Mouse (Mus musculus): Measurements from ENCODE around the gene A830031A19Rik. TPM values are rescaled to one million over a fixed set of nuclear protein-coding genes. Genes with fewer than 3 reads are reported as not detected.

Gene A830031A19Rik
- 0.40 TPM in 1 of 2 replicates, not detected in the other for polyA plus RNA-seq (2014; fragmentation: Nextera tagmentation; extraction: Ambion mirVana)

GRCm38 (mm10) chr11:24074634-24075104 is at the start of gene A830031A19Rik:
Gene A830031A19Rik, minus strand, starts transcription at chr11:24075054.
- H3K4me1 ChIP-seq (ENCODE audit: control insufficient read depth, insufficient read depth, low read length): peaks cover 16% of the 10 kb centered on the region; the same call in 1 of the 2 replicates

DNA sequence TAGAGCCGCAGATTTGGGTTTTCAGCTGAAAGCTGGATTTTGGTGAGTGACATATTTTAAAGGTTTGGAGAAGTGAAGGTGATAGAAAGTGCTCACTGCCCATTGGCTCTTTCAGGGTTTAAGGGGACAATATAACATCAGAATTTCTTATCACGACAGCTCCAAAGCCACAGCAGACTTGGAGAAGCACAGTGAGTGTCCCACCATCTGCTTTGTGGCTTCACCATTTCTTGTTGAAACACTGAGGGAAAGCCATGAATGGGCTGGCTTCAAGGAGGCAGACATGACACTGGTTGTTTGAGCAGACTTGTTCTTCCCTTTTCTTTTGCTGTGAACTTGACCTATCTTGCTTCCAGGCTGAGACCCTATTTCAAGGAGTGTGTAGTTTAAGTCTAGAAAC is 49.1 kb upstream of the A830031A19Rik start:
- WGBS: 92% methylated on average over 2 of the region's 2 CpGs
- H3K9ac ChIP-seq (replicated peaks; ENCODE audit: low read length): no peak overlapping the region
- H3K9me3 ChIP-seq (ENCODE audit: control insufficient read depth, low read length): no peaks in the 10 kb centered on the region
- 0 out of 2 replicates have a peak, but pooled peaks cover 7% of the 10 kb centered on the region for H3K4me1 ChIP-seq (ENCODE audit: control insufficient read depth, insufficient read depth, low read length)
- DNase-seq (no peak), ATAC-seq (ENCODE audit: low FRiP score, low TSS enrichment) (no peak)
- no peaks in the 10 kb centered on the region for H3K36me3 ChIP-seq (ENCODE audit: control insufficient read depth, insufficient read depth, low read length)
- H3K4me3 ChIP-seq (replicated peaks; ENCODE audit: low read depth, low read length): no peak overlapping the region
- no peak overlapping the region for H3K27ac ChIP-seq (replicated peaks; ENCODE audit: low read depth, low read length)
- H3K4me2 ChIP-seq (ENCODE audit: low read length): no peak overlapping the region
- H3K27me3 ChIP-seq (ENCODE audit: control insufficient read depth, insufficient read depth, low read length): no peaks in the 10 kb centered on the region

More at GRCm38 (mm10) chr11:24074634-24075104, at the start of gene A830031A19Rik:
- no peaks in the 10 kb centered on the region for H3K27me3 ChIP-seq (ENCODE audit: control insufficient read depth, insufficient read depth, low read length)
- no peak for ATAC-seq (ENCODE audit: low FRiP score, low TSS enrichment)
- H3K27ac ChIP-seq (replicated peaks; ENCODE audit: low read depth, low read length): peak within 1 kb of the TSS; percentile 96
- H3K9ac ChIP-seq (replicated peaks; ENCODE audit: low read length): peak within 1 kb of the TSS; percentile 90
- DNase-seq: no peak
- no peaks in the 10 kb centered on the region for H3K36me3 ChIP-seq (ENCODE audit: control insufficient read depth, insufficient read depth, low read length)
- H3K4me3 ChIP-seq (replicated peaks; ENCODE audit: low read depth, low read length): peak within 1 kb of the TSS; percentile 67
- WGBS: under 1% methylated on average over 11 of the region's 11 CpGs
- H3K9me3 ChIP-seq (ENCODE audit: control insufficient read depth, low read length): no peaks in the 10 kb centered on the region
- H3K4me2 ChIP-seq (ENCODE audit: low read length): peak within 1 kb of the TSS; percentile 99

DNA sequence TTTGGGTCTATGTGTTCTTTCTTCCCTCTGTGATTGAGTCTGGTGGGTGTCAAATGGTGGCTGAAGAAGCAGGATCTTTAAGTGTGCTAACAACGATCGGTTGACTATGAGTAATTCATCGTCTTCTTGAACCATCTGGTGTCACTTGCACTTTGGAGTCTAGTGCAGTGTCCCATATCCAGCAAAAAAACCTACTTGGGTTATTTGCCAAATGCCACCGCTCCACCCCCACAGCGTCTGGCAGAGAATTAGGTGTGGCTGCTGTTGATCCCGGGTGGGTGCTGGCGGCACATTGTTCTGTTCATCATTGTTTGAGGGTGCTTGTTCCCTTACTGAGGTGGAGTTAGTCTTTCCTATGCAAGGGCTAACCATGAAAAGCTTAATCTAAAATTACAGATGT is 48.0 kb upstream of the A830031A19Rik start:
- Histone ChIP-seq H3K4me3 (replicated peaks; ENCODE audit: low read depth, low read length) (no peak overlapping the region), H3K4me1 (ENCODE audit: control insufficient read depth, insufficient read depth, low read length) (0 out of 2 replicates have a peak, but pooled peaks cover 11% of the 10 kb centered on the region), H3K27ac (replicated peaks; ENCODE audit: low read depth, low read length) (no peak overlapping the region), H3K27me3 (ENCODE audit: control insufficient read depth, insufficient read depth, low read length) (no peaks in the 10 kb centered on the region), H3K36me3 (ENCODE audit: control insufficient read depth, insufficient read depth, low read length) (no peaks in the 10 kb centered on the region), H3K4me2 (ENCODE audit: low read length) (no peak overlapping the region), H3K9ac (replicated peaks; ENCODE audit: low read length) (no peak overlapping the region), H3K9me3 (ENCODE audit: control insufficient read depth, low read length) (no peaks in the 10 kb centered on the region)
- DNase-seq (no peak), ATAC-seq (ENCODE audit: low FRiP score, low TSS enrichment) (no peak)
- 90% methylated on average over 7 of the region's 7 CpGs for WGBS

DNA sequence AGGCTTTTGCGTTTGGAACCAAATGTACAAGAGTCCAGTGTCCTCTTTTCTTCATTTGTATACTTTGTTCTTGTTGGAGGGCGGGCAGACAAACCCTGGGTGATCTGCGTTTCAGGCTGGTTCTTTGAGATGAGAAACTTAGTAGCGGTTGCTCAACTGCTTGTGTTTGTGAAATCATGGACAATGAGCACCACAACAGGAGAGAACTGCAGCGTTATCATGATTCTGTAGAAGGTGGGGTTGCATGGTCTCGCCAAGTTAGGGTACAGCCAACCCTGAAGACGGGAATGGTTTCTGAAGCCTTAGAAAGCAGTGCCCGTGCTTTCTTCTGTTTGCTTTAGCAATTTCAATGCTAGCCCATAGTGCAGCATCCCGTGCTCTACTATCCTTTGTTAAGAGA is 46.3 kb upstream of the A830031A19Rik start:
- H3K27me3 ChIP-seq (ENCODE audit: control insufficient read depth, insufficient read depth, low read length): no peaks in the 10 kb centered on the region
- DNase-seq: no peak
- no peak overlapping the region for H3K9ac ChIP-seq (replicated peaks; ENCODE audit: low read length)
- H3K36me3 ChIP-seq (ENCODE audit: control insufficient read depth, insufficient read depth, low read length): no peaks in the 10 kb centered on the region
- H3K9me3 ChIP-seq (ENCODE audit: control insufficient read depth, low read length): no peaks in the 10 kb centered on the region
- no peak overlapping the region for H3K4me3 ChIP-seq (replicated peaks; ENCODE audit: low read depth, low read length)
- H3K27ac ChIP-seq (replicated peaks; ENCODE audit: low read depth, low read length): no peak overlapping the region
- H3K4me2 ChIP-seq (ENCODE audit: low read length): no peak overlapping the region
- no peak for ATAC-seq (ENCODE audit: low FRiP score, low TSS enrichment)
- WGBS: 75% methylated on average over 9 of the region's 9 CpGs
- H3K4me1 ChIP-seq (ENCODE audit: control insufficient read depth, insufficient read depth, low read length): 0 out of 2 replicates have a peak, but pooled peaks cover 4% of the 10 kb centered on the region

DNA sequence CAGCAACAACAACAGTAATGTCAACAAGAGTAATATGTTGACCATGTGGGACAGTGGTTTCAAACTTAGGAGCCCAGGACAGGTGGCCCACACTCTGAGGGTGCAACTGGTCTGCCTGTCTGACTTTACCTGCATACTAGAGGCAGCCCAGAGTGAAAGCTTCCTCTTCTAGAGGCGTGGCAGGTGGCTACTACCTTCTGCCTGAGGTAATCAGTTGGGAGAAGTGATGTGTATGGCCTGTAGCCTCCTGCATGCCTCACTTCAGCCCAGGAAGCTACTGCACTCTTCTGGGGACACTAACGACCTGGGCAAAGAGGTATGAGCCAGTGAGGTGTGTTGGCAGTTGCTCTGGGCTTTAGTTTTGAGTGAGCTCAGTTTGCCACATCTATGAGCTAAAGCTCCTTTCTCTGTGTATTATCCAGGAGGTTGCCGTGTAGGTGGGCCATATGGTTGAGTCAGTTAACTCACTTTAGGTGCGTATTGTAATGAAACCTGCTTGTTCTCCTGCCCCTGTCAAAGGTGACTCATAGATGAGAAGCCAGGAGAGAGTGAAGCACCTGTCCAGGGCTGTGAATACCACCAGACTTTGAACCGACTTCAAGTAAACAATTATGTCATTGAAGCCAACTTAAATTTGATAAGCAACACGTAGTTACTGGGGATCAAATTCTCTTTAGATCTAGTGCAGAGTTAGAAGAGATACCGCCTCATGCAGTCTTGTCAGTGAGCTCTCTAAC is 41.9 kb upstream of the A830031A19Rik start:
- Histone ChIP-seq H3K4me2 (ENCODE audit: low read length) (no peak overlapping the region), H3K4me3 (replicated peaks; ENCODE audit: low read depth, low read length) (no peak overlapping the region), H3K9ac (replicated peaks; ENCODE audit: low read length) (no peak overlapping the region), H3K9me3 (ENCODE audit: control insufficient read depth, low read length) (no peaks in the 10 kb centered on the region), H3K36me3 (ENCODE audit: control insufficient read depth, insufficient read depth, low read length) (no peaks in the 10 kb centered on the region), H3K27me3 (ENCODE audit: control insufficient read depth, insufficient read depth, low read length) (no peaks in the 10 kb centered on the region), H3K4me1 (ENCODE audit: control insufficient read depth, insufficient read depth, low read length) (peaks cover 9% of the 10 kb centered on the region; the same call in 1 of the 2 replicates), H3K27ac (replicated peaks; ENCODE audit: low read depth, low read length) (no peak overlapping the region)
- 91% methylated on average over 7 of the region's 7 CpGs for WGBS
- ATAC-seq (ENCODE audit: low FRiP score, low TSS enrichment): no peak
- DNase-seq: no peak

DNA sequence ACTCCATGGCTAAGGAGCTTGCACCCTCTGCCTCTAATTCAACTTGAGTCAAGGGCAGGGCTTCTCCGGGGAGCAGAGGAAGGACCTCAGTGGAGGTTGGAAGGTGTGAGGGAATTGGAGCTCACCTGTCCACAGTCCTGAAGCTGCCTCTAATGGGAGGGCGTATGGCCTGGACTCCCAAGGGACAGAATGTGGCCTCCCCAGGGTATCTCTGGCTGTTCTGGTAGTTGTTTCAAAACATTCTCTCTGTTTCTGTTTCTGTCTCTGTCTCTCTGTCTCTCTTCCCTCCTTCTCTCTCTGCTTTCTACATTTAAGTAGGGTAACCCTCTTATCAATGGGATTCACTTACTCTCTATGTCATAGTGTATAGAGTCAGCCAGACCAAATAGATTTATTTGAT is 41.2 kb upstream of the A830031A19Rik start:
- no peaks in the 10 kb centered on the region for H3K9me3 ChIP-seq (ENCODE audit: control insufficient read depth, low read length)
- no peak overlapping the region for H3K27ac ChIP-seq (replicated peaks; ENCODE audit: low read depth, low read length)
- H3K4me3 ChIP-seq (replicated peaks; ENCODE audit: low read depth, low read length): no peak overlapping the region
- DNase-seq (no peak), ATAC-seq (ENCODE audit: low FRiP score, low TSS enrichment) (no peak)
- H3K9ac ChIP-seq (replicated peaks; ENCODE audit: low read length): no peak overlapping the region
- WGBS: 97% methylated on average over 2 of the region's 2 CpGs
- H3K4me2 ChIP-seq (ENCODE audit: low read length): no peak overlapping the region
- H3K27me3 ChIP-seq (ENCODE audit: control insufficient read depth, insufficient read depth, low read length): no peaks in the 10 kb centered on the region
- peaks cover 9% of the 10 kb centered on the region; the same call in 1 of the 2 replicates for H3K4me1 ChIP-seq (ENCODE audit: control insufficient read depth, insufficient read depth, low read length)
- no peaks in the 10 kb centered on the region for H3K36me3 ChIP-seq (ENCODE audit: control insufficient read depth, insufficient read depth, low read length)

DNA sequence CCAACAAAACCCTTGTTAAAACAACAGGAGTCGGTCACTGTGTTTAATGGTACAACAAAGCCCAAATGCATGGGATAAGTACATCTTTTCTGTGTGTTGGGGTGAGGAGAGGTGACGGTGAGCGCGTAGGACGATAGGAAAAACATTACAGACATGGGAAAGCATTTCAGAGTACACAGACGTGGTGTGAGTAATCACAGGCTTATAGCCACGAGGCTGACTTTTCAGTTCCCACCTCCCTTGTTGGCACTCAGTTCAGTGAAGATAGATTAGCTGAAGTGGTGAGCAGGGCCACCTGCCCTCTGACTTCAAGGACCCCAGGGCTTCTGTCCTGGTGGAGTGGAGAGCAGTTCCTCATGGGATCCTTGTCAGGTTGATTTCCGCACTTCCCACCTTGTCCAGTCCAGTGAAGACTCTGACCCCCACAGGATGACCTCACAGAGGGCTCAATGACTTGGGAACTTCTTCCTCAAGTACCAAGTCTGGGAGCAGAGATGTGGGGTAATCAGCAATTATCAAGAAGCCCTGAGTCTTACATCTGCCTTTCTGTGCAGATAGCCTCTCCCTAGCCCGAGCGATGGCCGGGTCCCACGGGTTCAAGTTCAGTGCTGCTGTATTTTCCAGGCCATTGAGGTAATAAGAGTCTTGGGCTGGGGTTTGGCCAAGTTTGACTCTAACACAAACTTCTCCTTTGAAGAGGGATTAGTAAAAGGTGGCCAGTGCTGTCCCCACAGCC is 40.3 kb upstream of the A830031A19Rik start:
- Histone ChIP-seq H3K9ac (replicated peaks; ENCODE audit: low read length) (no peak overlapping the region), H3K36me3 (ENCODE audit: control insufficient read depth, insufficient read depth, low read length) (no peaks in the 10 kb centered on the region), H3K27me3 (ENCODE audit: control insufficient read depth, insufficient read depth, low read length) (no peaks in the 10 kb centered on the region), H3K4me2 (ENCODE audit: low read length) (no peak overlapping the region), H3K4me3 (replicated peaks; ENCODE audit: low read depth, low read length) (no peak overlapping the region), H3K27ac (replicated peaks; ENCODE audit: low read depth, low read length) (no peak overlapping the region), H3K4me1 (ENCODE audit: control insufficient read depth, insufficient read depth, low read length) (peaks cover 15% of the 10 kb centered on the region), H3K9me3 (ENCODE audit: control insufficient read depth, low read length) (no peaks in the 10 kb centered on the region)
- no peak for ATAC-seq (ENCODE audit: low FRiP score, low TSS enrichment)
- DNase-seq: no peak
- 86% methylated on average over 12 of the region's 12 CpGs for WGBS

GRCm38 (mm10) chr11:24111720-24112119 is 36.9 kb upstream of the A830031A19Rik start:
- no peak overlapping the region for H3K4me2 ChIP-seq (ENCODE audit: low read length)
- WGBS: 65% methylated on average over 6 of the region's 6 CpGs
- H3K4me1 ChIP-seq (ENCODE audit: control insufficient read depth, insufficient read depth, low read length): peaks cover 31% of the 10 kb centered on the region
- H3K27ac ChIP-seq (replicated peaks; ENCODE audit: low read depth, low read length): no peak overlapping the region
- no peaks in the 10 kb centered on the region for H3K36me3 ChIP-seq (ENCODE audit: control insufficient read depth, insufficient read depth, low read length)
- no peak for DNase-seq
- no peak for ATAC-seq (ENCODE audit: low FRiP score, low TSS enrichment)
- no peaks in the 10 kb centered on the region for H3K9me3 ChIP-seq (ENCODE audit: control insufficient read depth, low read length)
- no peak overlapping the region for H3K9ac ChIP-seq (replicated peaks; ENCODE audit: low read length)
- no peaks in the 10 kb centered on the region for H3K27me3 ChIP-seq (ENCODE audit: control insufficient read depth, insufficient read depth, low read length)
- no peak overlapping the region for H3K4me3 ChIP-seq (replicated peaks; ENCODE audit: low read depth, low read length)
